Mouse (Mus musculus): ENCODE measurements around the gene 1700016H13Rik. TPM values are rescaled to one million over a fixed set of nuclear protein-coding genes. Genes with fewer than 3 reads are reported as not detected.
A peak's percentile ranks its signal among the peaks of the same experiment; 100 is the strongest.

1700016H13Rik gene
- polyA plus RNA-seq, 1 experiment from 2014 or later, result 0.33 TPM

GRCm38 (mm10) chr5:103671858-103672257 is 16.0 kb upstream of the 1700016H13Rik start:
- H3K9me3 ChIP-seq, result no peaks in the 10 kb centered on the region
- 62% methylated on average over 3 of the region's 3 CpGs for WGBS
- ATAC-seq (ENCODE audit: insufficient number of reproducible peaks, insufficient read depth, low FRiP score, low TSS enrichment), result no peak
- no peak overlapping the region for H3K9ac ChIP-seq
- H3K27ac ChIP-seq, result no peak overlapping the region
- H3K36me3 ChIP-seq, result no peaks in the 10 kb centered on the region
- H3K27me3 ChIP-seq, result no peaks in the 10 kb centered on the region
- no peak overlapping the region for H3K4me3 ChIP-seq
- no peak overlapping the region for H3K4me2 ChIP-seq (replicated peaks)
- H3K4me1 ChIP-seq, result no peaks in the 10 kb centered on the region; the same call in 1 of the 2 replicates

- Histone ChIP-seq H3K36me3 (no peaks in the 10 kb centered on the region), H3K27me3 (no peaks in the 10 kb centered on the region), H3K4me3 (no peak overlapping the region), H3K4me1 (no peaks in the 10 kb centered on the region), H3K27ac (no peak overlapping the region), H3K9ac (no peak overlapping the region), H3K4me2 (replicated peaks) (no peak overlapping the region), H3K9me3 (no peaks in the 10 kb centered on the region)
- no peak for ATAC-seq (ENCODE audit: insufficient number of reproducible peaks, insufficient read depth, low FRiP score, low TSS enrichment)
- WGBS, result 80% methylated on average over 2 of the region's 2 CpGs
Measured at GRCm38 (mm10) chr5:103665876-103666275, 10.1 kb upstream of the 1700016H13Rik start.

- WGBS, result 69% methylated on average over 9 of the region's 9 CpGs
- Histone ChIP-seq H3K9ac (no peak overlapping the region), H3K4me2 (replicated peaks) (no peak overlapping the region), H3K4me1 (no peaks in the 10 kb centered on the region), H3K27me3 (no peaks in the 10 kb centered on the region), H3K27ac (no peak overlapping the region), H3K9me3 (no peaks in the 10 kb centered on the region), H3K36me3 (no peaks in the 10 kb centered on the region), H3K4me3 (no peak overlapping the region)
- ATAC-seq (ENCODE audit: insufficient number of reproducible peaks, insufficient read depth, low FRiP score, low TSS enrichment), result no peak
Measured at GRCm38 (mm10) chr5:103664932-103665331, 9.1 kb upstream of the 1700016H13Rik start.

- Histone ChIP-seq H3K27ac (no peak overlapping the region), H3K9me3 (no peaks in the 10 kb centered on the region), H3K4me3 (no peak overlapping the region), H3K4me1 (peaks cover 7% of the 10 kb centered on the region; the same call in 1 of the 2 replicates), H3K4me2 (replicated peaks) (no peak overlapping the region), H3K36me3 (no peaks in the 10 kb centered on the region), H3K27me3 (no peaks in the 10 kb centered on the region), H3K9ac (no peak overlapping the region)
- 39% methylated on average over 3 of the region's 3 CpGs for WGBS
- no peak for ATAC-seq (ENCODE audit: insufficient number of reproducible peaks, insufficient read depth, low FRiP score, low TSS enrichment)
Measured at GRCm38 (mm10) chr5:103659571-103659970, 3.8 kb upstream of the 1700016H13Rik start.

- H3K36me3 ChIP-seq, result no peaks in the 10 kb centered on the region
- WGBS, result 72% methylated on average over 5 of the region's 5 CpGs
- no peaks in the 10 kb centered on the region for H3K9me3 ChIP-seq
- H3K27ac ChIP-seq, result no peak overlapping the region
- H3K9ac ChIP-seq, result no peak overlapping the region
- no peaks in the 10 kb centered on the region for H3K27me3 ChIP-seq
- no peak overlapping the region for H3K4me2 ChIP-seq (replicated peaks)
- peaks cover 7% of the 10 kb centered on the region; the same call in 1 of the 2 replicates for H3K4me1 ChIP-seq
- no peak overlapping the region for H3K4me3 ChIP-seq
- no peak for ATAC-seq (ENCODE audit: insufficient number of reproducible peaks, insufficient read depth, low FRiP score, low TSS enrichment)
Measured at GRCm38 (mm10) chr5:103658921-103659320, 3.1 kb upstream of the 1700016H13Rik start.

- Histone ChIP-seq H3K27me3 (no peaks in the 10 kb centered on the region), H3K9me3 (no peaks in the 10 kb centered on the region), H3K9ac (no peak overlapping the region), H3K27ac (no peak overlapping the region), H3K4me2 (replicated peaks) (peak overlapping the region; percentile 98), H3K4me1 (peaks cover 7% of the 10 kb centered on the region; the same call in 1 of the 2 replicates), H3K36me3 (no peaks in the 10 kb centered on the region), H3K4me3 (peak overlapping the region; percentile 53)
- ATAC-seq (ENCODE audit: insufficient number of reproducible peaks, insufficient read depth, low FRiP score, low TSS enrichment), result no peak
- 71% methylated on average over 4 of the region's 4 CpGs for WGBS
Measured at GRCm38 (mm10) chr5:103654780-103655179, 1.0 kb downstream of the 1700016H13Rik start.

GRCm38 (mm10) chr5:103654225-103654624 is 1.6 kb downstream of the 1700016H13Rik start:
- WGBS, result 26% methylated on average over 6 of the region's 6 CpGs
- no peaks in the 10 kb centered on the region for H3K27me3 ChIP-seq
- H3K4me2 ChIP-seq (replicated peaks), result no peak overlapping the region
- H3K9ac ChIP-seq, result no peak overlapping the region
- no peaks in the 10 kb centered on the region for H3K36me3 ChIP-seq
- no peak overlapping the region for H3K27ac ChIP-seq
- no peak overlapping the region for H3K4me3 ChIP-seq
- ATAC-seq (ENCODE audit: insufficient number of reproducible peaks, insufficient read depth, low FRiP score, low TSS enrichment), result no peak
- peaks cover 7% of the 10 kb centered on the region; the same call in 1 of the 2 replicates for H3K4me1 ChIP-seq
- no peaks in the 10 kb centered on the region for H3K9me3 ChIP-seq

GRCm38 (mm10) chr5:103647320-103647719 is 8.5 kb downstream of the 1700016H13Rik start:
- no peak overlapping the region for H3K4me2 ChIP-seq (replicated peaks)
- no peak overlapping the region for H3K4me3 ChIP-seq
- H3K27ac ChIP-seq, result no peak overlapping the region
- 80% methylated on average over 3 of the region's 3 CpGs for WGBS
- H3K36me3 ChIP-seq, result no peaks in the 10 kb centered on the region
- no peak overlapping the region for H3K9ac ChIP-seq
- no peaks in the 10 kb centered on the region for H3K4me1 ChIP-seq
- H3K27me3 ChIP-seq, result no peaks in the 10 kb centered on the region
- H3K9me3 ChIP-seq, result no peaks in the 10 kb centered on the region
- ATAC-seq (ENCODE audit: insufficient number of reproducible peaks, insufficient read depth, low FRiP score, low TSS enrichment), result no peak

- H3K4me3 ChIP-seq, result no peak overlapping the region
- no peaks in the 10 kb centered on the region for H3K36me3 ChIP-seq
- WGBS, result 100% methylated on average over 1 of the region's 1 CpGs
- no peak overlapping the region for H3K9ac ChIP-seq
- H3K27ac ChIP-seq, result no peak overlapping the region
- H3K4me1 ChIP-seq, result no peaks in the 10 kb centered on the region
- H3K9me3 ChIP-seq, result no peaks in the 10 kb centered on the region
- no peaks in the 10 kb centered on the region for H3K27me3 ChIP-seq
- H3K4me2 ChIP-seq (replicated peaks), result no peak overlapping the region
- no peak for ATAC-seq (ENCODE audit: insufficient number of reproducible peaks, insufficient read depth, low FRiP score, low TSS enrichment)
Measured at GRCm38 (mm10) chr5:103644167-103644566, 11.6 kb downstream of the 1700016H13Rik start.

GRCm38 (mm10) chr5:103637162-103637561 is 18.6 kb downstream of the 1700016H13Rik start:
- no peak overlapping the region for H3K9ac ChIP-seq
- no peak overlapping the region for H3K4me2 ChIP-seq (replicated peaks)
- no peaks in the 10 kb centered on the region for H3K27me3 ChIP-seq
- no peak overlapping the region for H3K4me3 ChIP-seq
- WGBS, result 84% methylated on average over 2 of the region's 2 CpGs
- no peaks in the 10 kb centered on the region for H3K4me1 ChIP-seq
- no peak overlapping the region for H3K27ac ChIP-seq
- no peaks in the 10 kb centered on the region for H3K36me3 ChIP-seq
- H3K9me3 ChIP-seq, result no peaks in the 10 kb centered on the region
- ATAC-seq (ENCODE audit: insufficient number of reproducible peaks, insufficient read depth, low FRiP score, low TSS enrichment), result no peak

GRCm38 (mm10) chr5:103629854-103630580 is 25.8 kb downstream of the 1700016H13Rik start:
- WGBS, result 76% methylated on average over 9 of the region's 9 CpGs
- Histone ChIP-seq H3K9me3 (no peaks in the 10 kb centered on the region), H3K27me3 (no peaks in the 10 kb centered on the region), H3K36me3 (no peaks in the 10 kb centered on the region), H3K4me2 (replicated peaks) (no peak overlapping the region), H3K4me3 (no peak overlapping the region), H3K27ac (no peak overlapping the region), H3K4me1 (peaks cover 4% of the 10 kb centered on the region; the same call in 1 of the 2 replicates), H3K9ac (no peak overlapping the region)
- ATAC-seq (ENCODE audit: insufficient number of reproducible peaks, insufficient read depth, low FRiP score, low TSS enrichment), result no peak

- H3K27ac ChIP-seq, result no peak within 1 kb of the TSS
- no peak within 1 kb of the TSS for H3K9ac ChIP-seq
- peaks cover 4% of the 10 kb centered on the region; the same call in 1 of the 2 replicates for H3K4me1 ChIP-seq
- H3K9me3 ChIP-seq, result no peaks in the 10 kb centered on the region
- ATAC-seq (ENCODE audit: insufficient number of reproducible peaks, insufficient read depth, low FRiP score, low TSS enrichment), result 0 out of 2 replicates have a peak, but pooled peaks have one; percentile 47
- H3K36me3 ChIP-seq, result no peaks in the 10 kb centered on the region
- no peak within 1 kb of the TSS for H3K4me3 ChIP-seq
- H3K4me2 ChIP-seq (replicated peaks), result no peak within 1 kb of the TSS
- H3K27me3 ChIP-seq, result no peaks in the 10 kb centered on the region
- WGBS, result 60% methylated on average over 17 of the region's 17 CpGs
Measured at GRCm38 (mm10) chr5:103629111-103629764, 26.6 kb downstream of the 1700016H13Rik start, which contains the start of gene Slc10a6. Slc10a6 (minus strand) TSS chr5:103629403.

All from embryonic facial prominence, embryonic 12.5 days (tissue).